Mouse (Mus musculus) stomach, embryonic 14.5 days (tissue): ENCODE measurements around the gene Bmpr1b. TPM values are rescaled to one million over a fixed set of nuclear protein-coding genes. Genes with fewer than 3 reads are reported as not detected.

Experiments used
- ATAC-seq: fragments of 200-750 bp; cut with Nextera tagmentation; 2 replicates; pipeline ENCODE4 v1.8.0; 2017; ENCODE audit warnings: low read depth, moderate TSS enrichment; ENCODE audit not compliant: insufficient number of reproducible peaks, insufficient read depth, low FRiP score
- H3K27ac ChIP-seq: fragments of 300-500 bp; sonication (generic); 2 replicates; pipeline ENCODE4 v1.5.1; 2014; ENCODE audit warnings: mild to moderate bottlenecking, low read length, moderate library complexity, mixed read lengths
- H3K27me3 ChIP-seq: fragments of 300-500 bp; sonication (generic); 2 replicates; pipeline ENCODE4 v1.6.1; 2014; ENCODE audit warnings: low read length, control low read depth, mixed read lengths; ENCODE audit not compliant: control insufficient read depth, insufficient read depth
- H3K36me3 ChIP-seq: fragments of 300-500 bp; sonication (generic); 2 replicates; pipeline ENCODE4 v1.6.1; 2014; ENCODE audit warnings: mild to moderate bottlenecking, control low read depth, low read length, moderate library complexity, mixed read lengths; ENCODE audit not compliant: control insufficient read depth, insufficient read depth
- H3K4me1 ChIP-seq: fragments of 300-500 bp; sonication (generic); 2 replicates; pipeline ENCODE4 v1.6.1; 2014; ENCODE audit warnings: low read length, control low read depth, mixed read lengths; ENCODE audit not compliant: control insufficient read depth, insufficient read depth
- H3K4me2 ChIP-seq: fragments of 300-500 bp; sonication (generic); replicated peaks from 2 replicates; pipeline ENCODE4 v1.6.1; 2014; ENCODE audit warnings: low read depth, low read length, control low read depth
- H3K4me3 ChIP-seq: fragments of 300-500 bp; sonication (generic); 2 replicates; pipeline ENCODE4 v1.5.1; 2014; ENCODE audit warnings: low read depth, low read length, control low read depth
- H3K9ac ChIP-seq: fragments of 300-500 bp; sonication (generic); replicated peaks from 2 replicates; pipeline ENCODE4 v1.6.1; 2014; ENCODE audit warnings: low read depth, mild to moderate bottlenecking, control low read depth, low read length, moderate library complexity, mixed read lengths
- H3K9me3 ChIP-seq: fragments of 300-500 bp; sonication (generic); 2 replicates; pipeline ENCODE4 v1.6.1; 2016; ENCODE audit warnings: low read depth, low read length, control low read depth; ENCODE audit not compliant: control insufficient read depth
- WGBS: fragments of 180-500 bp; shearing (Covaris S2); extraction: QIAGEN DNeasy Blood & Tissue Kit; methylation state at CpG from one replicate; pipeline ENCODE4 v1.1.7; 2014; 5-methylcytosine and 5-hydroxymethylcytosine counted together
- polyA plus RNA-seq: library from polyadenylated mRNA; unstranded; fragments of >200 nt; fragmentation: Nextera tagmentation; extraction: Ambion mirVana; gene quantifications from 2 replicates; pipeline ENCODE4 v1.2.1, GENCODE M21; 2014

Gene Bmpr1b
- polyA plus RNA-seq, 1 experiment from 2014 or later: 12.7 TPM

- Histone ChIP-seq H3K27ac (peak overlapping the region; percentile 33; the same call in 1 of the 2 replicates), H3K9me3 (peaks cover 4% of the 10 kb centered on the region; the same call in 1 of the 2 replicates), H3K36me3 (no peaks in the 10 kb centered on the region), H3K4me1 (peaks cover 7% of the 10 kb centered on the region; the same call in 1 of the 2 replicates), H3K9ac (no peak overlapping the region), H3K4me3 (no peak overlapping the region), H3K27me3 (no peaks in the 10 kb centered on the region), H3K4me2 (no peak overlapping the region)
- ATAC-seq: no peak
- 67% methylated on average over 3 of the region's 3 CpGs for WGBS
These were observed 268.9 kb downstream of the Bmpr1b start for GRCm38 (mm10) chr3:141900361-141900760.

DNA sequence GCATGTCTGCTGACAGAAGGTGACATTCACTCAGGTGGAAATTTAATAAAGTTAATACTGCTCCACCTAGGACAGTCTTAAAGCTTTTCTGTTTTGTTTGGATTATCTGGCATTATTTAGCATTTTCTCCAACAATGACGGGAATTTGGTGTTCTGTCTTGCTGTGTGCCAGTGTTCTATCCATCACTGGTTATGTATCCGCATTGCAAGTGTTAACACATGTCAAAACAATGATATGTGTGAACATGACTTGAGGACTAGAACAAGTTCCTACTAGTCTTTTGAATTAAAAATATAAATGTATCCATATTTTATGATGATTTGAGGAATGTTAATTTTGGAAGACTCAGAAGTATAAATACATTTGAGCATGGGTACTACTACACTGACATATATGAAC, 269.7 kb downstream of the Bmpr1b start:
- Histone ChIP-seq H3K27me3 (no peaks in the 10 kb centered on the region), H3K9me3 (peaks cover 4% of the 10 kb centered on the region; the same call in 1 of the 2 replicates), H3K36me3 (no peaks in the 10 kb centered on the region), H3K4me2 (no peak overlapping the region), H3K4me3 (no peak overlapping the region), H3K9ac (no peak overlapping the region), H3K27ac (no peak overlapping the region), H3K4me1 (peaks cover 9% of the 10 kb centered on the region)
- ATAC-seq: no peak
- 73% methylated on average over 2 of the region's 2 CpGs for WGBS

- Histone ChIP-seq H3K9me3 (peaks cover 4% of the 10 kb centered on the region; the same call in 1 of the 2 replicates), H3K36me3 (no peaks in the 10 kb centered on the region), H3K4me3 (no peak overlapping the region), H3K4me2 (no peak overlapping the region), H3K4me1 (peaks cover 13% of the 10 kb centered on the region), H3K27ac (no peak overlapping the region), H3K9ac (no peak overlapping the region), H3K27me3 (no peaks in the 10 kb centered on the region)
- WGBS: 78% methylated on average over 4 of the region's 4 CpGs
- no peak for ATAC-seq
These were observed 271.5 kb downstream of the Bmpr1b start for GRCm38 (mm10) chr3:141897698-141898097.

- Histone ChIP-seq H3K36me3 (no peaks in the 10 kb centered on the region), H3K4me1 (peaks cover 13% of the 10 kb centered on the region), H3K27ac (no peak overlapping the region), H3K9ac (no peak overlapping the region), H3K4me3 (no peak overlapping the region), H3K9me3 (peaks cover 4% of the 10 kb centered on the region; the same call in 1 of the 2 replicates), H3K4me2 (no peak overlapping the region), H3K27me3 (no peaks in the 10 kb centered on the region)
- 25% methylated on average over 4 of the region's 4 CpGs for WGBS
- ATAC-seq: no peak
These were observed 272.2 kb downstream of the Bmpr1b start for GRCm38 (mm10) chr3:141896870-141897554.

GRCm38 (mm10) chr3:141895096-141895495, 274.1 kb downstream of the Bmpr1b start:
- H3K4me2 ChIP-seq: no peak overlapping the region
- ATAC-seq: peak; percentile 61
- H3K4me3 ChIP-seq: no peak overlapping the region
- no peaks in the 10 kb centered on the region for H3K27me3 ChIP-seq
- peaks cover under 1% of the 10 kb centered on the region; the same call in 1 of the 2 replicates for H3K9me3 ChIP-seq
- H3K36me3 ChIP-seq: no peaks in the 10 kb centered on the region
- H3K9ac ChIP-seq: no peak overlapping the region
- H3K4me1 ChIP-seq: peaks cover 13% of the 10 kb centered on the region
- H3K27ac ChIP-seq: peak overlapping the region; percentile 44; the same call in 1 of the 2 replicates
- WGBS: 17% methylated on average over 5 of the region's 5 CpGs

- 23% methylated on average over 4 of the region's 4 CpGs for whole genome bisulfite sequencing
- H3K4me3 ChIP-seq: no peak overlapping the region
- peaks cover 6% of the 10 kb centered on the region for H3K4me1 ChIP-seq
- H3K9me3 ChIP-seq: no peaks in the 10 kb centered on the region
- H3K9ac ChIP-seq: no peak overlapping the region
- H3K36me3 ChIP-seq: no peaks in the 10 kb centered on the region
- no peak overlapping the region for H3K4me2 ChIP-seq
- no peaks in the 10 kb centered on the region for H3K27me3 ChIP-seq
- peak overlapping the region; percentile 76 for H3K27ac ChIP-seq
- 0 out of 2 replicates have a peak, but pooled peaks have one; percentile 18 for ATAC-seq
These were observed 278.6 kb downstream of the Bmpr1b start for GRCm38 (mm10) chr3:141890668-141891067.

DNA sequence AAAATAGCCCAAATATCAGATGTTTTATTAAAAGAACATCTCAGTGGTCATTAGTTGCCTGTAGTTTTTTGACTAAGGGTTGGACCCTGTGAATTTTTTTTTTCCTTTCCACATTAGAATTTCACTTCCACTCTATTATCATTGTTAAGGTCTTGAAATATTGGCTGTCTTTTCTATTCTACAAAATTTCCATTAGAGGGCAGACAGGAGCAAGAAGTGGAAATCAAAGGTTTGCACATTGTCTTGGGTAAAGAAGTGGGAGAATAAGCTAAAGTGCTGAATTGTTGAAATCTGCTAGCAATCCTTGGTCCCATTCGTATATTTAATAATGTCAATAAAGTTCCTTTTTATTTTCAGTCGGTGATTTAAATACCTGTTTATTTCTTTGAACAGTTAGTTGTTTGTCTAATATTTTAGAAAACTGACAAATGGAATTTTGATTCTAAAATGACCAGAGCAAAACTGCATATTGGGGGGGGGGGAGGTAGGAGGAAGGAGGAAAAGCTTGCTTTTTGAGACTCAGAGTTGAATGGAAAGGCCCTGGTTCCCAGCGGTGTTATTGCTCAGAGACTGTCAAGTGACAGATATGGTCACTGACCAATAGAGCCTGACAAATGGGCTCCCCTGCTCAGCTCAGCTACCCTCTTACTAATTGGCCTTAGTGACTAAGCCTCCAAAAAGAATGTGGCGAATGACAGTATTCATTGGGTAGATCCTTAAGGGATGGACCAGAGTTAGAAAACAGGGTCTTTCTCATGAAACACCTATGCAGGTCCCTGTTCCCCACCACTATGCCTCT, 281.6 kb downstream of the Bmpr1b start:
- Histone ChIP-seq H3K27me3 (no peaks in the 10 kb centered on the region), H3K9ac (no peak overlapping the region), H3K27ac (no peak overlapping the region), H3K4me2 (no peak overlapping the region), H3K4me3 (no peak overlapping the region), H3K36me3 (no peaks in the 10 kb centered on the region), H3K9me3 (no peaks in the 10 kb centered on the region), H3K4me1 (no peaks in the 10 kb centered on the region)
- 39% methylated on average over 4 of the region's 4 CpGs for WGBS
- ATAC-seq: no peak

DNA sequence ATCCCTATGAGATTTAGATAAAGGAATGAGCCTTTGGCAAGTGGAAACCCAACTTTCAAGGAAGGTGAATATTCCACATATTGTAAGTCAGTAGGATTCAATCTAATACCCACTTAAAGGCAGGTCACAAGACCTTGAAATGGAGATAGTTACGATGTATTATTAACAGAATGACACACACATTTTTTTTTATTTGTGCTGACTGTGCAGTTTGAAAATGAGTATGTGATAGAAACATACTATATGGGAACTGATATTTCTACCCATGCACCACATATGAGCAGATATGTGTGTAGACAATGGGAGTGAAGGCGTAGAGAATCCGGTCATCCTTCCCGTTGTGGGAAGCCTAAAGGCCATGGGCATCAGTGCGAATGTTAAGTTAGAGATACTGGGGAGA, 285.0 kb downstream of the Bmpr1b start:
- H3K36me3 ChIP-seq: no peaks in the 10 kb centered on the region
- no peaks in the 10 kb centered on the region for H3K4me1 ChIP-seq
- H3K9me3 ChIP-seq: no peaks in the 10 kb centered on the region
- no peak for ATAC-seq
- H3K4me2 ChIP-seq: no peak overlapping the region
- no peak overlapping the region for H3K9ac ChIP-seq
- no peaks in the 10 kb centered on the region for H3K27me3 ChIP-seq
- no peak overlapping the region for H3K4me3 ChIP-seq
- WGBS: 91% methylated on average over 5 of the region's 5 CpGs
- H3K27ac ChIP-seq: no peak overlapping the region
